Mouse (Mus musculus) erythroblast, embryonic 14.5 days (primary cell): ENCODE data around the gene Krt7.

ENCODE experiments used
- GATA1 ChIP-seq: IDR thresholded peaks from 2 replicates; pipeline ENCODE4 v1.6.1; 2012; ENCODE audit warnings: low read length, inconsistent platforms, mixed read lengths
- TAL1 ChIP-seq: IDR thresholded peaks from 3 replicates; pipeline ENCODE4 v1.6.1; 2012; ENCODE audit warnings: low read length, inconsistent platforms, mixed read lengths

DNA sequence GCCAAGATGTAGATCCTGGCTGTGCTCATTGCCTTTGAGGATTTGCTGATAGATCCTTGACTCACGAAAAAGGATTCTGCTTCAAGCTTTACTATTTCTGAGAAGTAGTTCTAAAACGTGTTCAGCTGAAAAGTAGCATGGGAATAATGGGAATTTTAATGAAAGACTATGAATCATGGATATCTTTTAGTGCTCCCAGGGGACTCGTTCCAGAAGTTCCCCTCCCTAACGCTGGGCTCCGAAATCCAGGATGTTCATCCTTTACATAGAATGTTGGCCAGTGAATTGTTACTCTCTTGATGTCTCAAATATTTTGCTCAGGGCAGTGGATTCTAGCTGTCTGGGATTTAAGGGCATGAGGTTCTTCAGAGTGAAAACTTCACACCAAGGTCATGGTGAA, 18.6 kb upstream of the Krt7 start:
- TF ChIP-seq GATA1 = no peak
- TF ChIP-seq TAL1 = no peak
